Mouse (Mus musculus) adrenal gland (tissue): ENCODE measurements around the gene 9530068E07Rik.

Experiments used
- intact Hi-C: fragments of 180-260 bp; cut with DNase I; formaldehyde crosslinking; loops from one replicate; pipeline ENCODE4 v1.15.1; 2025

9530068E07Rik gene

DNA sequence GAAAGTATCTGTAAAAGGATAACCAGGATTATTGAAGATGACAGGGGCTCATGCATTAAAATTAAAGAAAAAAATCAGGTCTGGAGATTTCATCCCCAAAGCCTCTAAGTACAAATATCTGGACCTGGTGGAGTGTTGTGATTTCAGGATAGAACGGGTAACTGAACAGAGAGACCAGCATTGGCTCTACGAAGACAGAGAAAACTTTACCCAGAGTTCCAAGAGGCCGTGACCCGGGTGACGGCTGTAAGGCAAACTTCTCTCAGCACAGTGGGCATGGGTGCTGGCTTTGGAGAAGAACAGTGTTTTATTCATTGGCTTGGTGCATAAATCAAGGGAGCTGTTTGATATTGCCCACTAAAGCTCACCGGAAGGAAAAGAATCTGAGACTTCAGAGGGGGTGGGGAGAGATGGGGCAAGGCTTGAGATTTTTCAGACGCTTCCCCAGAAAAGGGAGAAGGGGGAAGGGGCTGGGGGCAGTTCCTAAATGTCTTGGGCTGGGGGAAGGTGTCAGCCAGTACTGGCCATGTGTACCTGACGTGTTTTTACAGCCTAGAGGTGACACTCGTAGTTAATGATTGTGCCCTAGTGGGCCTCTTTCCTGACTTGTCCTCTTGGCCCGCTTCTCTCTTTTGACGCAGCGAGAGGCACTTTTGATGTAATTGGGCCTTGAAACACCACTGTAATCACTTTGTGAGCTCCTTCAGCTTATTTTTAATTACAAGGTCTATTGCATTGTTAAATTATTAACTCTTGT, 24.2 kb downstream of the 9530068E07Rik start:
- intact Hi-C loops = loop anchor here (5.0 to 10.0 kb wide), 4 partner anchors 212 to 834 kb away; partner anchors contain the start of gene Fstl4

- intact Hi-C loops = loop anchor here (5.0 to 10.0 kb wide), 4 partner anchors 211 to 834 kb away; partner anchors contain the start of gene Fstl4
Observed at GRCm38 (mm10) chr11:52421053-52421778, 25.0 kb downstream of the 9530068E07Rik start.

DNA sequence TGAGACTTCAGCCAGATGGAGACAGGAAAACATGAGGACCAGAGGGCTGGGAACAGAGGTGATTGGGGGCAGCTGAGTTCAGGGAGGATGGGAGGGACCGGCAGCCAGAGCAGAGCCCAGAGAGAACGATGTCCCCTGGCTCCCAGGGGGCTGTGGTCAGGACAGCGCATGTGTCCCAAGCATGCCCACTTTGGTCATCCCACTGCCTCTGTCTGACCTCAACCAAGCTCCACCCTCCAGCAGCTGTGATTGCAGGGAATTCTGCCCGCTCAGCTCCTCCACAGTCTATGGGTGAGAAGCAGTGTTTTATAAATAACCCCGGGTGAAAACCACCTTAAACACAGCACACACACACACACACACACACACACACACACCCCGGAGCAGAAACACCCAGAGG, 33.2 kb downstream of the 9530068E07Rik start:
- intact Hi-C loops = loop anchor here (10.0 kb wide), 2 partner anchors 335 to 825 kb away; partner anchors contain the start of gene Fstl4

- intact Hi-C loops = no loop called here
Observed at GRCm38 (mm10) chr11:52431594-52431993, 35.4 kb downstream of the 9530068E07Rik start.

DNA sequence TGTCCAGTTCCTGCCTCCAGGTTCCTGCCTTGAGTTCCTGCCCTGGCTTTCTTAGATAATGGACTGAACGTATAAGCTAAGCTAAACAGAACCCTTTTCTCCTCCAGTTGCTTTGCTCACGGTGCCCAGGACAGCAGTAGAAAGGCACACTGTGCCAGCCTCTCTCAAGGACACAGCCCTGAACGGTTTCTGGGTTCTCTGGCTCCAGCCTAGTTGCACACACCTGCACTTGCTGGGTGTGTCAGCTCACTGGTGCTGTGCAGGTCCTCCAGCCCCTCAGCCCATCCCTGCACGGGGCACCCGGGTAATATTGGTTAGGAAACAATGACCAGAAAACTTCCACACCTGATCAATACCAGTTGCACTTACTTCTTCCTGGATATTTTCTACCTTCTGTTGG, 35.9 kb downstream of the 9530068E07Rik start:
- intact Hi-C loops = no loop called here

GRCm38 (mm10) chr11:52433076-52433796, 37.0 kb downstream of the 9530068E07Rik start:
- intact Hi-C loops = no loop called here

GRCm38 (mm10) chr11:52433797-52434195, 37.6 kb downstream of the 9530068E07Rik start:
- intact Hi-C loops = no loop called here

DNA sequence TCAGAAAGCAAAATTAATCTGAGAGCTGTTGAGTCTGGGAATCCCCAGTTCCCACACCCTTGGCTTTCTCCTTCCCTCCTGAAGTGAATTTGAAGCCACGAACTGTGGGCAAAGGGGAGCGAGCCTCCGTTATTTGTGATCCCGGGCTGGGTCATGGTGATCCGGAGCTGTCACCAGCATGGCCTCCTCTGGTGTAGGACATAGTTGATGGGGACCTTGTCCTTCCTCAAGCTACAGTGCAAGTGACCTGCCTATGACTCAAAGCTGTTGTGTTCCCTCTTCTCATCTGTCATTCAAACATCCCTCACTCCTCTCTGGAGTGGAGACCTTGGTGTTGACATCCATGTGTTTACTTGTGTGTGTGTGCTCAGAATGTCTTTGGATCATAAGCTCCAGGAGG, 39.2 kb downstream of the 9530068E07Rik start:
- intact Hi-C loops = no loop called here

- intact Hi-C loops = no loop called here
Observed at GRCm38 (mm10) chr11:52437123-52437522, 40.9 kb downstream of the 9530068E07Rik start.

DNA sequence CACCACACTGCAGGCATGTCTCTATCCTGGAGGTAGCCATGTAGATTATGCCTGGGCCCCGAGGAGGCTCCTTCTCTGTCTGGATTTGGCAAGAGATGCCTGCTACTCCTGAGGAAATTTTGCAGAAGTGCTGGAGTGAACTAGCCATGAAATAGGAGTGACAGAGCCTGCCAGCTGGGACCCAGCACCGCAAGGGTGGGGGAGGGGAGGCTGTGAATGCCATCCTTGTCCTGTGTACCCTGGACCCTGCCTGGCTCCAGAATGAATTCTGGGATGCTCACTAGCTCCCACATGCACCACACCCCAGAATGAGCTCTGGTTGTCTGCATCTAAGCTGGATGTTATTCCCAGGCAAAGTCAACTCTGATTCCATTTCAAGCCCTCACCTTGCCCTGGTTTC, 44.9 kb downstream of the 9530068E07Rik start:
- intact Hi-C loops = no loop called here

GRCm38 (mm10) chr11:52447242-52447641, 51.0 kb downstream of the 9530068E07Rik start:
- intact Hi-C loops = no loop called here

DNA sequence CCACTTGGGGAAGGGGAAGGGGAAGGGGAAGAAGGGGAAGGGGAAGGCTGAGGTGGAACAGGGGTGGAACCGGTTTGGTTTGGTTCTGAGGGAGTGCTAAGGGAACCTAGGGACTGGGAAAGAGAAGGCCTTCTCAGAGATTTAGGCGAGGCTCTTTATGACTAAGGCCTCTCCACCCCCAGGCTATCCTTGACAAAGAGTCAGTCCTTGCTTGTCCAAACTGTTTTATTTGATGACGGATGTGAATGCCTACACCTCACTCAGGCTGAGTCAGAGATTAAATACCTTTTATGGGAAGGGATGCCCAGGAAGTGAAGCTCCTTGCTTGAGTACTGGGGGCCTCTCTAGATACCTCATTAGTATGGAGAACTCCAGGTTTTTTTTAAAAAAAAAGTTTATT, 52.8 kb downstream of the 9530068E07Rik start:
- intact Hi-C loops = no loop called here

DNA sequence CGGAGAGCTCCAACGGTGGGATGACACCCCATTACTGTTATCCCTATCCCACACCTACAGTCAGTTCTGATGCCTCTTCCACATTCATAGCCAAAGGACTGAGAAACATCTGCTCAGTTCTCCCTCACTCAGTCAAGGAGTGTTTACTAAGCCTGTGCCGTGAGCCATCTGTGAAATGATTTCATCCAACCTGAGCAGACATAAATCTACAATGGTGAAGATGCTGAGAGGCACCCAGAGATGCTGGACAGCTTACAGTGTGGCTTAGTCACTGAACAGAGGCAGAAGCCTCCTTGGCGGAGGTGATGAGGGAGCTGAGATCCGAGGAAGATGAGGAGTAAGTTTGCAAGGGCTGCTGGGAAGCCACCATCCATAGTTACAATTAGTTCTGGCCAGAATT, 62.1 kb downstream of the 9530068E07Rik start:
- intact Hi-C loops = no loop called here
